Mouse (Mus musculus) liver, embryonic 13.5 days (tissue): ENCODE measurements around the gene Hist1h4d. TPM values are rescaled to one million over a fixed set of nuclear protein-coding genes. Genes with fewer than 3 reads are reported as not detected.
"Not testable (repeated sequence)": the region's sequence is repeated elsewhere in the genome, so short reads cannot be mapped to it uniquely, and the experiment has no call there.

Experiments
- ATAC-seq: fragments of 200-750 bp; cut with Nextera tagmentation; 2 replicates; pipeline ENCODE4 v1.8.0; 2017; ENCODE audit warnings: low read depth, mild to moderate bottlenecking, moderate number of reproducible peaks, moderate library complexity
- DNase-seq: peaks from one replicate; pipeline ENCODE4 v3.0.0; 2022
- H3K27ac ChIP-seq: fragments of 300-500 bp; sonication (generic); 2 replicates; pipeline ENCODE4 v1.5.1; 2015; ENCODE audit warnings: moderate library complexity, mild to moderate bottlenecking, inconsistent platforms
- H3K27me3 ChIP-seq: fragments of 300-500 bp; sonication (generic); 2 replicates; pipeline ENCODE4 v1.6.1; 2015; ENCODE audit warnings: mild to moderate bottlenecking, inconsistent platforms
- H3K36me3 ChIP-seq: fragments of 300-500 bp; sonication (generic); 2 replicates; pipeline ENCODE4 v1.6.1; 2015; ENCODE audit warnings: mild to moderate bottlenecking, inconsistent platforms
- H3K4me1 ChIP-seq: fragments of 300-500 bp; sonication (generic); replicated peaks from 2 replicates; pipeline ENCODE4 v1.6.1; 2015; ENCODE audit warnings: inconsistent platforms
- H3K4me2 ChIP-seq: fragments of 300-500 bp; sonication (generic); 2 replicates; pipeline ENCODE4 v1.6.1; 2015; ENCODE audit warnings: inconsistent platforms, mild to moderate bottlenecking, moderate library complexity
- H3K4me3 ChIP-seq: fragments of 300-500 bp; sonication (generic); replicated peaks from 2 replicates; pipeline ENCODE4 v1.5.1; 2015; ENCODE audit warnings: mild to moderate bottlenecking, inconsistent platforms
- H3K9ac ChIP-seq: fragments of 300-500 bp; sonication (generic); 2 replicates; pipeline ENCODE4 v1.6.1; 2015; ENCODE audit warnings: mild to moderate bottlenecking, inconsistent platforms
- H3K9me3 ChIP-seq: fragments of 300-500 bp; sonication (generic); replicated peaks from 2 replicates; pipeline ENCODE4 v1.6.1; 2016; ENCODE audit warnings: inconsistent platforms
- WGBS: fragments of 180-500 bp; shearing (Covaris S2); methylation state at CpG from one replicate; pipeline ENCODE4 v1.1.7; 2015; ENCODE audit not compliant: insufficient replicate concordance; 5-methylcytosine and 5-hydroxymethylcytosine counted together
- polyA plus RNA-seq: library from polyadenylated mRNA; unstranded; fragments of >200 nt; fragmentation: Nextera tagmentation; extraction: Ambion mirVana; gene quantifications from 2 replicates; pipeline ENCODE4 v1.2.1, GENCODE M21; 2015

The Hist1h4d gene
- polyA plus RNA-seq, 1 experiment from 2014 or later = 152 TPM

- Histone ChIP-seq H3K27ac (peak overlapping the region; percentile 98), H3K27me3 (no peaks in the 10 kb centered on the region), H3K4me1 (peaks cover 45% of the 10 kb centered on the region), H3K9me3 (no peaks in the 10 kb centered on the region), H3K9ac (peak overlapping the region; percentile 90), H3K4me3 (peak overlapping the region; percentile 67), H3K36me3 (no peaks in the 10 kb centered on the region), H3K4me2 (peak overlapping the region; percentile 73)
- 62% methylated on average over 3 of the region's 3 CpGs for WGBS
- DNase-seq (no peak), ATAC-seq (no peak)
Measured at GRCm38 (mm10) chr13:23541497-23541896, 39.9 kb upstream of the Hist1h4d start.

- DNase-seq, H3K27me3 ChIP-seq, ATAC-seq, H3K9me3 ChIP-seq, H3K36me3 ChIP-seq: not testable (repeated sequence)
- WGBS = 7% methylated on average over 3 of the region's 3 CpGs
- peak overlapping the region; percentile 98 for H3K27ac ChIP-seq
- H3K4me3 ChIP-seq = peak overlapping the region; percentile 67
- H3K4me2 ChIP-seq = peak overlapping the region; percentile 73
- H3K4me1 ChIP-seq = peaks cover 40% of the 10 kb centered on the region
- peak overlapping the region; percentile 90 for H3K9ac ChIP-seq
Measured at GRCm38 (mm10) chr13:23542225-23542980, 39.0 kb upstream of the Hist1h4d start.

- Histone ChIP-seq H3K27ac (peak within 1 kb of the TSS; percentile 98), H3K4me1 (peaks cover 33% of the 10 kb centered on the region), H3K4me3 (peak within 1 kb of the TSS; percentile 67), H3K9ac (peak within 1 kb of the TSS; percentile 90), H3K4me2 (peak within 1 kb of the TSS; percentile 73)
- not testable (repeated sequence) for H3K36me3 ChIP-seq, H3K9me3 ChIP-seq, H3K27me3 ChIP-seq
- ATAC-seq (peak; percentile 87), DNase-seq (peak; percentile 89)
- under 1% methylated on average over 30 of the region's 42 CpGs for WGBS
Measured at GRCm38 (mm10) chr13:23542999-23543607, 38.3 kb upstream of the Hist1h4d start, which contains the start of gene Hist1h2bh. TSS of gene Hist1h2bh (minus strand) at chr13:23543392.

- peak within 1 kb of the TSS; percentile 73 for H3K4me2 ChIP-seq
- peak; percentile 75 for ATAC-seq
- no peaks in the 10 kb centered on the region for H3K36me3 ChIP-seq
- DNase-seq = peak; percentile 86
- under 1% methylated on average over 28 of the region's 45 CpGs for WGBS
- peaks cover 29% of the 10 kb centered on the region for H3K4me1 ChIP-seq
- H3K9ac ChIP-seq = peak within 1 kb of the TSS; percentile 90
- no peaks in the 10 kb centered on the region for H3K9me3 ChIP-seq
- H3K27me3 ChIP-seq = no peaks in the 10 kb centered on the region
- peak within 1 kb of the TSS; percentile 67 for H3K4me3 ChIP-seq
- peak within 1 kb of the TSS; percentile 98 for H3K27ac ChIP-seq
Measured at GRCm38 (mm10) chr13:23543965-23544786, 37.2 kb upstream of the Hist1h4d start, which contains the start of gene Hist1h3f. TSS of gene Hist1h3f (plus strand) at chr13:23544052.

GRCm38 (mm10) chr13:23544787-23545120, 36.6 kb upstream of the Hist1h4d start:
- Histone ChIP-seq H3K4me3 (peak overlapping the region; percentile 56), H3K9ac (peak overlapping the region; percentile 75), H3K27ac (peak overlapping the region; percentile 97), H3K4me2 (peak overlapping the region; percentile 72), H3K4me1 (peaks cover 34% of the 10 kb centered on the region)
- 0% methylated on average over 13 of the region's 14 CpGs for whole genome bisulfite sequencing
- not testable (repeated sequence) for H3K27me3 ChIP-seq, H3K36me3 ChIP-seq, DNase-seq, H3K9me3 ChIP-seq
- ATAC-seq = peak; percentile 8

GRCm38 (mm10) chr13:23546694-23547093, 34.7 kb upstream of the Hist1h4d start:
- Histone ChIP-seq H3K27ac (peak overlapping the region; percentile 89), H3K4me3 (no peak overlapping the region), H3K27me3 (no peaks in the 10 kb centered on the region), H3K36me3 (no peaks in the 10 kb centered on the region), H3K9me3 (no peaks in the 10 kb centered on the region), H3K4me1 (peaks cover 33% of the 10 kb centered on the region), H3K9ac (peak overlapping the region; percentile 48; the same call in 1 of the 2 replicates), H3K4me2 (peak overlapping the region; percentile 35; the same call in 1 of the 2 replicates)
- 65% methylated on average over 5 of the region's 5 CpGs for WGBS
- no peak for DNase-seq
- ATAC-seq = no peak

GRCm38 (mm10) chr13:23550761-23551145, 30.6 kb upstream of the Hist1h4d start:
- peak overlapping the region; percentile 81 for H3K9ac ChIP-seq
- ATAC-seq = peak; percentile 0
- H3K36me3 ChIP-seq = no peaks in the 10 kb centered on the region
- under 1% methylated on average over 3 of the region's 3 CpGs for WGBS
- peak overlapping the region; percentile 71 for H3K4me2 ChIP-seq
- H3K4me1 ChIP-seq = peaks cover 57% of the 10 kb centered on the region
- DNase-seq = no peak
- peak overlapping the region; percentile 58 for H3K4me3 ChIP-seq
- peak overlapping the region; percentile 98 for H3K27ac ChIP-seq
- H3K9me3 ChIP-seq = no peaks in the 10 kb centered on the region
- H3K27me3 ChIP-seq = no peaks in the 10 kb centered on the region

GRCm38 (mm10) chr13:23551146-23551834, 30.1 kb upstream of the Hist1h4d start, which contains the start of gene Hist1h4f:
TSS of gene Hist1h4f (minus strand) at chr13:23551648.
- under 1% methylated on average over 47 of the region's 47 CpGs for WGBS
- peak within 1 kb of the TSS; percentile 98 for H3K27ac ChIP-seq
- H3K4me1 ChIP-seq = peaks cover 56% of the 10 kb centered on the region
- peak within 1 kb of the TSS; percentile 58 for H3K4me3 ChIP-seq
- not testable (repeated sequence) for H3K36me3 ChIP-seq, H3K27me3 ChIP-seq, H3K9me3 ChIP-seq
- DNase-seq (peak; percentile 93), ATAC-seq (peak; percentile 68)
- H3K9ac ChIP-seq = peak within 1 kb of the TSS; percentile 81
- H3K4me2 ChIP-seq = peak within 1 kb of the TSS; percentile 71

GRCm38 (mm10) chr13:23551931-23552914, 29.2 kb upstream of the Hist1h4d start:
- Histone ChIP-seq H3K4me3 (peak overlapping the region; percentile 58; the same call in 1 of the 2 replicates), H3K27ac (peak overlapping the region; percentile 98), H3K27me3 (no peaks in the 10 kb centered on the region), H3K4me2 (peak overlapping the region; percentile 71), H3K9me3 (no peaks in the 10 kb centered on the region), H3K4me1 (peaks cover 58% of the 10 kb centered on the region), H3K9ac (peak overlapping the region; percentile 81), H3K36me3 (no peaks in the 10 kb centered on the region)
- ATAC-seq = no peak
- no peak for DNase-seq
- WGBS = 34% methylated on average over 8 of the region's 8 CpGs

GRCm38 (mm10) chr13:23552962-23553361, 28.4 kb upstream of the Hist1h4d start, which contains the start of gene Hist1h1d:
TSS of gene Hist1h1d (plus strand) at chr13:23553262.
- Histone ChIP-seq H3K36me3 (no peaks in the 10 kb centered on the region), H3K4me1 (peaks cover 60% of the 10 kb centered on the region), H3K4me3 (no peak within 1 kb of the TSS), H3K9ac (peak within 1 kb of the TSS; percentile 92), H3K27ac (peak within 1 kb of the TSS; percentile 100), H3K27me3 (no peaks in the 10 kb centered on the region), H3K9me3 (no peaks in the 10 kb centered on the region), H3K4me2 (peak within 1 kb of the TSS; percentile 83)
- no peak for ATAC-seq
- DNase-seq = no peak
